Mouse (Mus musculus): ENCODE measurements around the gene Gas2l1.
A peak's percentile ranks its signal among the peaks of the same experiment; 100 is the strongest.

Gas2l1 gene

GRCm38 (mm10) chr11:5064282-5065055, 658 bp downstream of the Gas2l1 start:
- no peak for DNase-seq

GRCm38 (mm10) chr11:5063561-5064281, 1.4 kb downstream of the Gas2l1 start:
- no peak for DNase-seq

DNA sequence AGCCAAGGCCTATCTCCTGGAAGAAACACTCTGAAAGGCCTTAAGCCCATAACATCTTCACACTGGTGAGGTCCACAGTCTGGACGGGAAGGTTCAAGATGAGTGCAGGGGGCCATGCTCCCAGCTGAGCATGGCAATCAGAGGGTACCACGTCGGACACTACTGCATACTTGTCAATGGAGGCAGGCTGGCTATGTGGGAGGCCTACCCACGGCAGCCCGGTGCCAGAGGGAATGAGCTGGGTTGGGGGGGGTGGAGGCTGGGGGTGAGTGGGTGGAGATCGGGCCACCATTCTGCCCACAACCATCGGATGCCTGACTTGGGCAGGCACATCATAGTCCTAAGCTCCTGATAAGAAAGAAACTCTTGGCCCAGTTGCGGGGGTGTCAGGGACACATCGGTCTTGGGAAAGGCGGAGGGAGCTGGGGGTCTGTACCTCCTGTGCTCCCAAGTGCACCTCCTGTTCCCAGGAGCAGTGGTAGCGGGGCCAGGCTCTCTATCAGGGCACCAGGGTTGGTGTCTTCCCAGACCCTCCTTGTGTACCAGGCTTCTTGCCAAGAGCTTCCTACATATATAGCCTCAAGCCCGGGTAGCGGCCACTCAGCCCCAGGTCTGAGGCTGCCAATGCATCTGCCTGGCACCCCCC, 2.1 kb downstream of the Gas2l1 start:
- DNase-seq = no peak

GRCm38 (mm10) chr11:5062326-5062725, 2.8 kb downstream of the Gas2l1 start:
- DNase-seq = no peak

DNA sequence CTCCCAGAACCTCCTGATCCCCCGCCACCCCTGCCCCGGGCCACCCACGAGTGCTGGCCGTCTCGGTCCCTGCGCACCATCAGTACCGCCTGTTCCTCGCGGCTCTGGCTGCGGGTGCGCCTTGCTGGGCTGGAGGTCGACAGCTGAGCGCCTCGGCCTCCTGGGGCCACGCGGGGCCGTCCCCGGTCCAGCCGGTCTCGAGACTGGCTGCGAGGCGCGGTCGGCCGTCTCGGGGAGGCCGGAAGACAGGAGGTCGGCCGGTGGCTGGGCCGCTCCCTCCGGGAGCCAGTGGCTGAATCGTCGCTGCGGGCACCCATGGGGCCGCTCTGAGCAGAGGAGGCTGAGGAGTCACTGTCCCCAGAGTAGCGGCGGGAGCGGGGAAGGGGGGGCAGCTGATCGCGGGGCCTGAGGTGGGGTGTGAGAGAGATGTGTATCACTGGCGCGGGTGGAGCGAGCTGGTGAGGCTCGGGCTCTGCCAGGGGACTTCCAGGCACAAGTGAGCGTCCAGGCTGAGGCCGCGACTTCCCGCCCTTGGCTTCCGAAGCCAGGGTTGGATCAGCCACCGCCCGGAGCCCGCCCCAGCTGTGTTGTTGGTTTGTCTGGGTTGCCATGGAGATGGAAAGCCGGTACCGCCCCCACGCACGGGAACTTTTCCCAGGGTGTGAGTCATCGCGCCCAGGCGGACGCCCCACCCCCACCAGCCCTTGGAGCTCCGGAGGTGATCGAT, 3.6 kb downstream of the Gas2l1 start:
- peak; percentile 87 for DNase-seq

GRCm38 (mm10) chr11:5060756-5061412, 4.2 kb downstream of the Gas2l1 start:
- peak; percentile 47 for DNase-seq

GRCm38 (mm10) chr11:5059704-5060156, 5.4 kb downstream of the Gas2l1 start:
- DNase-seq = peak; percentile 54

- no peak for DNase-seq
Measured at GRCm38 (mm10) chr11:5059230-5059629, 5.9 kb downstream of the Gas2l1 start.

DNA sequence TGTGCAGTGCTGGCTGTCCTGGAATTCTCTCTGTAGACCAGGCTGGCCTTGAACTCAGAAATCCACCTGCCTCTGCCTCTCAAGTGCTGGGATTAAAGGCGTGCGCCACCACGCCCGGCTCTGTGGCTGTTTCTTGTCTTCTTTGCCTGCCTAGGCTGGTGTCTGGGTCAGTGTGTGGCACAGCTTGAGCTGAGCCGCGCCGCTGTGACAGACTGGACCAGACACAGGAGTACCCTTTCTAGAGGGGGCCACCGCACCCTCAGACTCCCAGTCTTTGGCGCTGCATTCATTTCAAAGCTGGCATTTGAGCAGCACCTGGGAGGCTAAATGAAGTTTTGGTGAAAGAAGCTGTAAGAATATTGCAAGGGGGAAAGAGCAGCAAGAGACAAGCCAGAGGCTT, 6.3 kb downstream of the Gas2l1 start:
- no peak for DNase-seq

- DNase-seq = peak; percentile 53
Measured at GRCm38 (mm10) chr11:5057856-5058641, 7.1 kb downstream of the Gas2l1 start, which contains the start of gene Rasl10a. TSS of gene Rasl10a (plus strand) at chr11:5058128.

DNA sequence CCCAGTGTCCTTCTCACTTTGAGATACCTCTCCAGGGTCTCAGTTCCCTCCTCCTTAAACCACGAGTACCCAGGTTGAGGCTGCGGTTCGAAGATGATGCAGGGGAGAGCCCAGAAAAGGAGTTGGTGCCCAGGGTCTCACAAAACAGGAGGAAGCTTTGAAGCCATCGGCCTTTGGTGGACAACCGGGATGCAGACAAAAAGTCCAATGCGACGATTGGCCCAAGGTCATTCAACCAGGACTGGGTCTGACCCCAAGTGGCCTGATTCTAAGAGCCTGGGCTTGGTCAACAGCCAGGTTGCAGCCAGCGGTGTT, 7.6 kb downstream of the Gas2l1 start:
- no peak for DNase-seq

GRCm38 (mm10) chr11:5057064-5057463, 8.1 kb downstream of the Gas2l1 start:
- no peak for DNase-seq

DNA sequence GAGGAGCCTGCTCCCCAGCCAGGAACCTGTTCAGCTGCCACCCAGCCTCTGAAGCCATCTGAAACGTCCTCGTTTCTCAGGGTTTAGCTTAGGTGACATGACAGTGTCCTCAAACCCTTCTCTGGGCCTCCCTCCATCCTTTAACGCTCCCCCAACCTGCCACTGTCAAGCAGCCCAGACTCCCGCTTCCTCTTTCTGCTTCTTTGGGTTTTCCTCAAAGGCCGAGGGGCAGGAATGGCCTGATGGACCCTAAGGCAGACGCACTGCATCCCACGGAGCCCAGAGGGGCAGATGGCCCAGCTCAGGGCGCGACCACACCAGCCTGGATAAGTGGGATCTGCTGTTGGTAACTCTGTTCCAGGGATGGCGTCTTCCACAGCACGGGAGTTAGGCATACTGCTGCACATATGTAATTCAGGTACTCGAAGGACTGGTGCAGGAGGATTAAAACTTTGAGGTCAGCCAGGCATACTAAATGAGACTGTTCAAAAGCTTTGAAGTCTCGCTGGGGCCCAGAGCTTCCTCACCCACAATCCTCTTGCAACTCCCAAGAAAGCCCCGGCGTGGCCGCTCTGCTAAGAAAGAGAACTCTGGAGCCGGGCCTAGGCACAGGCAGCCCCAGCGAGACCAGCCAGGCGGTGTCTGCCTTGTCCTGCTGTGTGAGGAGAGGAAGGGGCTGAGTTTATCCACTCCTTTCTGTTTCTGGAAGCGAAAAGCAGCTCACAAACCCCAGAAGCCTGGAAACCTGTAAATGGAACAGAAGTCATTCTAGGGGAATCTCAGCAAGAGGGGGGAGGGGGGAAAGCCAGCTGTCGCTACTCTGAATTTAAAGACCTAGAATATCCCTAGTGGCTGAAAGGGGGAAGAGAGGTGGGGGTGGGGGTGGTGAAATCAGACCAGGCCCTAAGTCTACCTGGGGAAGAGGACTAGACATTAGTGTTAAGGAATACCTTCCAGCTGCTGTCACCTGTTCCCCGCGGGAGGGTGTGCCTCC, 8.9 kb downstream of the Gas2l1 start:
- DNase-seq = peak; percentile 61

GRCm38 (mm10) chr11:5054874-5055273, 10.3 kb downstream of the Gas2l1 start:
- DNase-seq = no peak

GRCm38 (mm10) chr11:5054151-5054550, 11.0 kb downstream of the Gas2l1 start:
- no peak for DNase-seq

DNA sequence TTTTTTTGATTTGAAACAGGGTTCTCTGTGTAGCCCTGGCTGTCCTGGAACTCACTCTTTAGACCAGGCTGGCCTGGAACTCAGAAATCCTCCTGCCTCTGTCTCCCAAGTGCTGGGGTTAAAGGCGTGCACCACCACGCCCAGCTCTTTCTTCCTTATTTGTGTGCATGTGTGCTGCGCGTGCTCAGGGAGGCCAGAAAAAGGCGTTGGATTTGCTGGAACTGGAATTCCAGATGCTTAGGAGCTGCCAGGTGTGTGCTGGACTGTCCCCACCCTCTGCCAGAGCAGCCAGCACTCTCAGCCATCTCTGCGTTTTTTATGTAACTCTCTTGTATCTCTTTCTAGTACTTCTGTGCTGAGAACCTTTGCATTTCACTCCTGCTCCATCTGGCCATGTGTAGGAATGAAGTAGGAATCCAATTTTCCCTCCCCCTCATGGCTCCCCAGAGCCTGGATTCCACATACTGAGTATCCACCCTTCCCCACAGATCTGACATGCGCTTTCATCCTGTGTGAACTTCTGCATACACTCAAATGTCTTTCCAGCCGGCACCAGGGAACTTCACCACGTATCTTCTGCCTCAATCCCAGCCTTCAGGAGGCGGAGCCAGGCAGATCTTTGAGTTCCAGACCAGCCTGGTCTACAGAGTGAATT, 12.8 kb downstream of the Gas2l1 start:
- no peak for DNase-seq

DNA sequence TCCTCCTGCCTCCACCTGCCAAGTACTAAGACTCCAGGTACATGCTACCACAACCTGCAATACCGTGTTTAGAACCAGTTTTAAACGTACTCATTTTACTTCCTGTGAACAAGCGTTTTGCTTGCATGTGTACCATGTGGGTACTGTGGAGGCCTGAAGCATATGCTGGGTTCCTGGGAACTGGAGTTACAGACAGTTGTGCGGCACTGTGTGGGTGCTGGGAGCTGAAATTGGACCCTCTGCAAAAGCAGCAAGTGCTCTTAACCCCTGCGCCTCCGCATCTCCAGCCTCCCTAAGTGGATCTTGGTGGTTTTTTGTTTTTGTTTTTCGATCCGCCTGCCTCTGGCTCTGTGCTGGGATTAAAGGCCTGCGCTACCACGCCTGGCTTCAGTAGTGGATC, 13.5 kb downstream of the Gas2l1 start:
- no peak for DNase-seq

DNA sequence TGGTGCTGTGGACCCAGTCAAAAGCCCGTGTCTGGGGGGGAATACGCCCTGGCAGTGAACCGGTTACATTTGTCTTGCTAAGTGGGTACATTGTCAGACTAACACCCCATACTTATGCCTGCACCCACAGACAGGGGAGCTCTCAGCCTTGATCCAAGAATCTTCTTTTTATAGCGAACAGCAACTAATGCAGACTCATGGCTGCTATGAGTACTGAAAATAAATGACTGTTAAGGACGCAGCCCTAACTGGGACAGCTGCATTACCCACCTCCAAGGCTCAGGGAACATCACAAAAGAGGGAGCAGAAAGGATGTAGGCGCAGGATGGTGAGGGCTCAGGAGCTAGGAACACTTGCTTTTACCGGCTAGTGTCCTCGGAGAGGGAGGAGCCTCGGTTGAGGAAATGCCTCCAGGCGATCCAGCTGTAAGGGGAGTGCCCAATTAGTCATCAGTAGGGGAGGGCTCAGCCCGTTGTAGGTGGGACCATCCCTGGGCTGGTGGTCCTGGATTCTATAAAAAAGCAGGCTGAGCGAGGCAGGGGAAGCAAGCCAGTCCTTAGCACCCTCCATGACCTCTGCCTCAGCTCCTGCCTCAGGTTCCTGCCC, 18.7 kb downstream of the Gas2l1 start:
- DNase-seq = no peak

- no peak for DNase-seq
Measured at GRCm38 (mm10) chr11:5042645-5043381, 22.3 kb downstream of the Gas2l1 start.

Measured in embryo, embryonic 11 days (tissue).